Mouse (Mus musculus) hindbrain, embryonic 12.5 days (tissue): ENCODE measurements around the gene Dnah6. TPM values are rescaled to one million over a fixed set of nuclear protein-coding genes. Genes with fewer than 3 reads are reported as not detected.

Experiments used
- ATAC-seq: fragments of 200-750 bp; cut with Nextera tagmentation; 2 replicates; pipeline ENCODE4 v1.8.0; 2017; ENCODE audit warnings: moderate TSS enrichment; ENCODE audit not compliant: low FRiP score
- H3K27ac ChIP-seq: fragments of 300-500 bp; sonication (generic); 2 replicates; pipeline ENCODE4 v1.5.1; 2016; ENCODE audit warnings: mild to moderate bottlenecking
- H3K27me3 ChIP-seq: fragments of 300-500 bp; sonication (generic); 2 replicates; pipeline ENCODE4 v1.6.1; 2016; ENCODE audit warnings: mild to moderate bottlenecking
- H3K36me3 ChIP-seq: fragments of 300-500 bp; sonication (generic); 2 replicates; pipeline ENCODE4 v1.6.1; 2016; ENCODE audit warnings: mild to moderate bottlenecking
- H3K4me1 ChIP-seq: fragments of 300-500 bp; sonication (generic); 2 replicates; pipeline ENCODE4 v1.6.1; 2016
- H3K4me2 ChIP-seq: fragments of 300-500 bp; sonication (generic); replicated peaks from 2 replicates; pipeline ENCODE4 v1.6.1; 2016; ENCODE audit warnings: mild to moderate bottlenecking
- H3K4me3 ChIP-seq: fragments of 300-500 bp; sonication (generic); 2 replicates; pipeline ENCODE4 v1.5.1; 2016; ENCODE audit warnings: mild to moderate bottlenecking
- H3K9ac ChIP-seq: fragments of 300-500 bp; sonication (generic); 2 replicates; pipeline ENCODE4 v1.6.1; 2016; ENCODE audit warnings: mild to moderate bottlenecking, moderate library complexity
- H3K9me3 ChIP-seq: fragments of 300-500 bp; sonication (generic); replicated peaks from 2 replicates; pipeline ENCODE4 v1.6.1; 2016; ENCODE audit warnings: mild to moderate bottlenecking
- WGBS: fragments of 180-500 bp; shearing (Covaris S2); methylation state at CpG from one replicate; pipeline ENCODE4 v1.1.7; 2016; 5-methylcytosine and 5-hydroxymethylcytosine counted together
- polyA plus RNA-seq: library from polyadenylated mRNA; unstranded; fragments of >200 nt; fragmentation: Nextera tagmentation; extraction: Ambion mirVana; gene quantifications from 2 replicates; pipeline ENCODE4 v1.2.1, GENCODE M21; 2016

Dnah6 gene
- polyA plus RNA-seq: 0.50 and 0.72 TPM in 2 replicates

GRCm38 (mm10) chr6:73221189-73221957 lies at the start of gene Dnah6:
Dnah6 (minus strand) TSS chr6:73221651.
- ATAC-seq: peak; percentile 99
- Histone ChIP-seq H3K9me3 (no peaks in the 10 kb centered on the region), H3K4me2 (peak within 1 kb of the TSS; percentile 63), H3K4me3 (peak within 1 kb of the TSS; percentile 36), H3K27me3 (no peaks in the 10 kb centered on the region), H3K36me3 (no peaks in the 10 kb centered on the region), H3K4me1 (peaks cover 8% of the 10 kb centered on the region), H3K9ac (peak within 1 kb of the TSS; percentile 42), H3K27ac (peak within 1 kb of the TSS; percentile 17; the same call in 1 of the 2 replicates)
- 35% methylated on average over 25 of the region's 25 CpGs for WGBS

DNA sequence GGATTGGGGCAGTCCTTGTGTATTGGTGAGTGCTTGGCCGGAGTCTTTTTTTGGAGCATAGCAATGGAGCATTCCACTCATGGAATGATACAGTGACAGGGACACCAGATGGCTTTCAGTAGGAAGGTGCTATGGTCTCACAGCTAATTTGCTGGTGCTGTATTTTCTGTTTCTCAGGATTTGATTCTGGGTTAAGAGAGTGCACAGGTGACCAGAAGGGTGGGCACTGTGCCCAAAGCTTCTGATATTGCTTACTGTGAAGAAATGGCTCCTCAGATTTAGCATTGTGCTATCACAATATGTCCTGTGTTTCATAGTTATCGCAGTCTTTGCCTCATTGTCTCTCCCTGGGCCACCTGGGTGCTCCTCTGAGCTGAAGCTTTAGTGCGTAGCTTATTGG lies 47.9 kb upstream of the Dnah6 start:
- peaks cover 79% of the 10 kb centered on the region for H3K36me3 ChIP-seq
- no peaks in the 10 kb centered on the region; the same call in 1 of the 2 replicates for H3K4me1 ChIP-seq
- ATAC-seq: no peak
- H3K9me3 ChIP-seq: no peaks in the 10 kb centered on the region
- H3K27me3 ChIP-seq: no peaks in the 10 kb centered on the region
- H3K27ac ChIP-seq: no peak overlapping the region
- H3K4me2 ChIP-seq: no peak overlapping the region
- no peak overlapping the region for H3K4me3 ChIP-seq
- H3K9ac ChIP-seq: no peak overlapping the region
- 99% methylated on average over 3 of the region's 3 CpGs for WGBS

- no peaks in the 10 kb centered on the region for H3K27me3 ChIP-seq
- no peak overlapping the region for H3K4me3 ChIP-seq
- no peaks in the 10 kb centered on the region for H3K9me3 ChIP-seq
- no peak overlapping the region for H3K9ac ChIP-seq
- H3K4me2 ChIP-seq: no peak overlapping the region
- 91% methylated on average over 8 of the region's 8 CpGs for WGBS
- H3K27ac ChIP-seq: no peak overlapping the region
- ATAC-seq: no peak
- no peaks in the 10 kb centered on the region; the same call in 1 of the 2 replicates for H3K4me1 ChIP-seq
- peaks cover 87% of the 10 kb centered on the region for H3K36me3 ChIP-seq
These were observed 46.4 kb upstream of the Dnah6 start for GRCm38 (mm10) chr6:73267738-73268311.

DNA sequence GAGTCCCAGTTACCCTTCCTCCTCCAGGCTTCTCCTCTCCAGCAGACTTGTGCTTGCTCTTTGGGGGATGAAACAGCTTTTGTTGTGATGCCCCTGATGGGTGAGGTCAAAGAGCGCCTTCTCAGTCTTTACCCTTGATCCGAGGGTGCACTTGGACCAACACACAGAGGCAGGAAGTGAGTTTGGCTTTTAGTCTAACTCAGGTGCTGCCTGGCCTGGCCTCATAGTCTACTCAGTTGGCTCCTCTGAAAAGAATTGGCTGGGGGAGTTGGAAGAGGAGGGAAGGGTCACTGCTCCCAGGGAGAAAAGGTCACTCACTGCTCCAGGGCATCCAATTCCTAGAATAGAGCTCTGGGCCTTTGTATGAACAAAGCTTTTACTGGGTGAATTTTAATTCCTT lies 43.4 kb upstream of the Dnah6 start:
- no peak overlapping the region for H3K27ac ChIP-seq
- H3K9me3 ChIP-seq: no peaks in the 10 kb centered on the region
- ATAC-seq: no peak
- no peaks in the 10 kb centered on the region for H3K27me3 ChIP-seq
- no peak overlapping the region for H3K9ac ChIP-seq
- no peak overlapping the region for H3K4me3 ChIP-seq
- no peak overlapping the region for H3K4me2 ChIP-seq
- H3K4me1 ChIP-seq: no peaks in the 10 kb centered on the region; the same call in 1 of the 2 replicates
- 37% methylated on average over 2 of the region's 2 CpGs for WGBS
- H3K36me3 ChIP-seq: peaks cover 79% of the 10 kb centered on the region

DNA sequence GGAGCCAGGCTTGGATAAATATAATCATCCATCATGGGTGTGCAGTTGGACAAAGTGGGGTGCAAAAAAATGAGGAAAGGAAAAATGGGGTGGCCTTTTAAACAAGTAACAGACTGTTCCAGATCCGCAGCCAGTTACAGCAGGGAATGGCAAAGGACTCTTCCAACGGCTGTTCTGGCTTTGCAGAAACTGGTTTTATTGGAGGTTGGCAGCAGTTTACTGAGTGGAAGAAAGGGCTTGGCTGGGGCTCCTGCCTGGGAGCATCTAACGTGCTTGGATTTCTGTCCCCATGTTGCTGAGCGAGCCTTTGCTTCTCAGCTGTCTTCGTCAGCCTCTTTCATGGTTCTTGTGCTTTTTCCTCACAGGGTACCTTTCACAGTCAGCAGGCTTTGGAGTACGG lies 38.7 kb upstream of the Dnah6 start:
- no peak for ATAC-seq
- H3K27ac ChIP-seq: no peak overlapping the region
- no peaks in the 10 kb centered on the region for H3K27me3 ChIP-seq
- no peak overlapping the region for H3K9ac ChIP-seq
- H3K4me3 ChIP-seq: no peak overlapping the region
- peaks cover 64% of the 10 kb centered on the region for H3K36me3 ChIP-seq
- no peak overlapping the region for H3K4me2 ChIP-seq
- WGBS: 91% methylated on average over 6 of the region's 6 CpGs
- no peaks in the 10 kb centered on the region for H3K9me3 ChIP-seq
- no peaks in the 10 kb centered on the region; the same call in 1 of the 2 replicates for H3K4me1 ChIP-seq

DNA sequence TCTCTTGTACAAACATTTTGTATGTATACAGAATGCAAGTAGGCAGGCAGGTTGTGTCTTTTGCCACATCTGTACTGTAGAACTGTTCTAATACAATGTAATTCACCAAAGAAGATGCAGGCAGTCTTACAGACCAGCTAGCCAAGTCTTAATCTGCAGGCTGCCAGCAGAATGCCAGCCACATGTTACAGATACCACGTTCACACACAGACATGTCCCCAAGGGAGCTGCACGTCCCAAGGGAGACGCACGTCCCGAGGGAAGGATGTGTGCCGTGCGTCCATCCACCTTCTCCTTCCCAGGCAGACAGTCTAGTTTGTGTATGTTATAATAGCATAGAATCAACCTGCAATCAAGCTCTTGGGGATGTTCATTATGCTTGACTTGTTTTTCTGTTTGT lies 35.6 kb upstream of the Dnah6 start:
- no peak overlapping the region for H3K9ac ChIP-seq
- H3K4me3 ChIP-seq: no peak overlapping the region
- no peak overlapping the region for H3K27ac ChIP-seq
- no peaks in the 10 kb centered on the region for H3K4me1 ChIP-seq
- H3K27me3 ChIP-seq: no peaks in the 10 kb centered on the region
- no peak overlapping the region for H3K4me2 ChIP-seq
- no peak for ATAC-seq
- peaks cover 41% of the 10 kb centered on the region for H3K36me3 ChIP-seq
- WGBS: 94% methylated on average over 7 of the region's 7 CpGs
- H3K9me3 ChIP-seq: no peaks in the 10 kb centered on the region

DNA sequence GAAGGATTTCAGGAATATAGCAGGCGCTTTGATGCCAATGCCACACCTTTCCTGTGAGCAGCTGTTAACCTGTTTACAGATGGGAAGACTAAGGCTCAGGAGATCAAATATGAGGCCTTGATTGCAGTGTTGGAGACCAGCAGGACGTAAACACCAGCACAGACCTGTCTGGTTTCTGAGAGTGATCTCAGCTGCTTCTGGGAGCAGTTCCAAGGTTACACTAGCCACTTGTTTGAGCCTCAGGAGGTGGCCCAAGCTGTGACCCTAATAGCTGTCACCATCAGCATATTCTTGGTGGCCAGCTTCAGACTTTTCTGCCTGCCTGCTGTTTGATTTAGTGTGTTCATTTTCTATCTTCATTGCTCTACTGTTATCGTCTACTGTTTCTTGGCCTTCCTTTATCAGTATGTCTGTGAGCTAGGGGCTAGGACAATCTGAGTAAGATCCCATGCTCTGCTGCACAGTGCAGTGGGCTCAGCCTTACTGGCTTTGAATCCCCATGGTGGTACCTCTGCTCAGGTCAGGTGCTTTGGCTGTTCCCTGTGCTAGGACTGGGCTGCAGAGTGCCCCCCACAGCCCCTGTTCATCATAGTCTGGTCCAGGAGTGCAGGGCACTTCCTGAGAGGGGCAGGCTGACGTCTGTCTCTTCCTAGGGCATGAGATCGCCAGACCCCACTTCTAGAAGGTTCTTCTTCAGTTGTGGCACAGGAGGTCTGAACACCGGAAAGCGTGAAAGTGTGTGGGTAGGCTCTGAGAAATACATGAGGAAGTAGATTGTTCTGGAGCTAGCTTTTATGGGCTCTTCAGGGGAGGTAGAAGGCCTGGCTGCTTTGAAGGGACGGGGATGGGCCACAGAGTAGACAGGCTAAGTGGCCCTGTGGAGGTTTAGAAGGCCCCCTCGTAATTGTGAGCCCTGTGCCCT lies 33.1 kb upstream of the Dnah6 start:
- Histone ChIP-seq H3K27me3 (no peaks in the 10 kb centered on the region), H3K27ac (no peak overlapping the region), H3K9ac (no peak overlapping the region), H3K4me3 (no peak overlapping the region), H3K9me3 (no peaks in the 10 kb centered on the region), H3K36me3 (peaks cover 19% of the 10 kb centered on the region), H3K4me2 (no peak overlapping the region), H3K4me1 (peaks cover 8% of the 10 kb centered on the region)
- 82% methylated on average over 9 of the region's 9 CpGs for WGBS
- no peak for ATAC-seq

- H3K27me3 ChIP-seq: no peaks in the 10 kb centered on the region
- H3K9ac ChIP-seq: no peak overlapping the region
- peaks cover 14% of the 10 kb centered on the region for H3K4me1 ChIP-seq
- peaks cover 9% of the 10 kb centered on the region for H3K36me3 ChIP-seq
- 89% methylated on average over 4 of the region's 4 CpGs for WGBS
- ATAC-seq: no peak
- no peak overlapping the region for H3K4me3 ChIP-seq
- no peak overlapping the region for H3K4me2 ChIP-seq
- no peaks in the 10 kb centered on the region for H3K9me3 ChIP-seq
- H3K27ac ChIP-seq: no peak overlapping the region
These were observed 32.1 kb upstream of the Dnah6 start for GRCm38 (mm10) chr6:73253584-73253983.

DNA sequence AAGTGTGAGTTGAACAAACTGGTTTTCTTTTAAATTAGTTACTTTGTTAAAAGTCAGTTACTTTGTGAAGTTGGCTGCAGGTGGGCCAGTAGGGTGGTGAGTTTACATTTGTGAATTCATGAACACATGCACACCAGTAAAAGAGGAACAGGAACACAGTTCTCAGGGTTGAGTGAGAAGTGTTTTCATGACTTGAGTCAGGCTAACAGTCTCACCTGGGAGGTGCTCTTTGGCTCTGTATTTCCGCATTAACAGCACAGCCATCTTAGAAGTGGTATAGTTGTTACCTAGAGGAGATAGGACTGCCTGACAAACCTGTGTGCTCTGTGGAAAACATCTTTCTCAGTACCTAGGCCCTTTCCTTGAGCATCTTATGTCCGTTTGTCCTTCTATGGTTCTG lies 31.6 kb upstream of the Dnah6 start:
- peaks cover 14% of the 10 kb centered on the region for H3K4me1 ChIP-seq

DNA sequence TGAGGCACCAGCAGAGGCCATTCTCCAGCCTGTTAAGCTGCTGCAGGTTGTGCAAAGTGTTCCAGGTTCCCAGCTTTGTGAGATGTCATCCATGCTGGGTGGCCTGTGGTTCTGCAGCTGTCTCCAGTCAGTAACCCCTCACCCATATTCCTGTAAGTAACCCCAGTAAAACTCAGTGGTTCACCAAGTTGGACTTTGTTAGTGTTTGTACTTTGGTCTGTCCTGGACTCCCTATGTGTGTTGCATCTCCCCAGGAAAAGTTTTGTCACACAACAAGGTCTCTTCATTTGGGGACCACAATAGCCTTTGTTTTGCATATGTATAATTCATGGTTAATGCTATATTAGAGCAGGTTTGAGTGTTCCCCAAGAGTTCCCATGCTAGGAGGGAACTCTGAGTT lies 30.9 kb upstream of the Dnah6 start:
- no peaks in the 10 kb centered on the region for H3K9me3 ChIP-seq
- H3K36me3 ChIP-seq: no peaks in the 10 kb centered on the region
- H3K4me1 ChIP-seq: peaks cover 14% of the 10 kb centered on the region
- ATAC-seq: no peak
- H3K9ac ChIP-seq: no peak overlapping the region
- no peaks in the 10 kb centered on the region for H3K27me3 ChIP-seq
- H3K4me2 ChIP-seq: no peak overlapping the region
- no peak overlapping the region for H3K4me3 ChIP-seq
- no peak overlapping the region for H3K27ac ChIP-seq

More for the DNA sequence above, 31.6 kb upstream of the Dnah6 start:
- Histone ChIP-seq H3K4me2 (no peak overlapping the region), H3K27me3 (no peaks in the 10 kb centered on the region), H3K27ac (no peak overlapping the region), H3K9me3 (no peaks in the 10 kb centered on the region), H3K36me3 (peaks cover 5% of the 10 kb centered on the region), H3K9ac (no peak overlapping the region), H3K4me3 (no peak overlapping the region)
- ATAC-seq: no peak
- WGBS: 95% methylated on average over 2 of the region's 2 CpGs

GRCm38 (mm10) chr6:73251336-73251735 lies 29.9 kb upstream of the Dnah6 start:
- no peaks in the 10 kb centered on the region for H3K9me3 ChIP-seq
- H3K9ac ChIP-seq: no peak overlapping the region
- 91% methylated on average over 11 of the region's 11 CpGs for WGBS
- peaks cover 14% of the 10 kb centered on the region for H3K4me1 ChIP-seq
- H3K4me3 ChIP-seq: no peak overlapping the region
- H3K4me2 ChIP-seq: no peak overlapping the region
- H3K36me3 ChIP-seq: no peaks in the 10 kb centered on the region
- H3K27ac ChIP-seq: no peak overlapping the region
- ATAC-seq: no peak
- no peaks in the 10 kb centered on the region for H3K27me3 ChIP-seq

- 83% methylated on average over 4 of the region's 4 CpGs for WGBS
- no peak for ATAC-seq
- H3K4me1 ChIP-seq: peaks cover 14% of the 10 kb centered on the region
- no peaks in the 10 kb centered on the region for H3K9me3 ChIP-seq
- no peaks in the 10 kb centered on the region for H3K27me3 ChIP-seq
- 0 out of 2 replicates have a peak overlapping the region, but pooled peaks have one; percentile 93 for H3K4me3 ChIP-seq
- H3K36me3 ChIP-seq: no peaks in the 10 kb centered on the region
- H3K9ac ChIP-seq: no peak overlapping the region
- no peak overlapping the region for H3K27ac ChIP-seq
- H3K4me2 ChIP-seq: peak overlapping the region; percentile 79; the same call in 1 of the 2 replicates
These were observed 28.4 kb upstream of the Dnah6 start for GRCm38 (mm10) chr6:73249851-73250250.
